Mouse (Mus musculus) cerebellum, adult 2 months (tissue): ENCODE results near the gene Frk. TPM values are rescaled to one million over a fixed set of nuclear protein-coding genes. Genes with fewer than 3 reads are reported as not detected.
"Not testable (repeated sequence)": the region's sequence is repeated elsewhere in the genome, so short reads cannot be mapped to it uniquely, and the experiment has no call there.

Experiments
- DNase-seq, 2 experiments: peaks; one replicate each; pipeline ENCODE4 v3.0.0; 2021
- H3K27ac ChIP-seq: fragments of 200-500 bp; 2 replicates; pipeline ENCODE4 v1.5.1; 2012; ENCODE audit warnings: low read length, control low read depth, inconsistent platforms; ENCODE audit not compliant: insufficient read depth
- H3K27me3 ChIP-seq: fragments of 200-500 bp; 2 replicates; pipeline ENCODE4 v1.6.1; 2012; ENCODE audit warnings: inconsistent platforms, mild to moderate bottlenecking, low read length, moderate library complexity; ENCODE audit not compliant: control insufficient read depth, insufficient read depth
- H3K4me1 ChIP-seq: fragments of 200-500 bp; 2 replicates; pipeline ENCODE4 v1.6.1; 2011; ENCODE audit warnings: low read length; ENCODE audit not compliant: control insufficient read depth, insufficient read depth
- H3K4me3 ChIP-seq: fragments of 200-500 bp; replicated peaks from 2 replicates; pipeline ENCODE3; 2011; ENCODE audit warnings: mild to moderate bottlenecking, low read depth, low read length, control low read depth; ENCODE audit not compliant: insufficient read depth
- CTCF ChIP-seq: fragments of 200-500 bp; IDR thresholded peaks from 2 replicates; pipeline ENCODE4 v1.5.1; 2011; ENCODE audit warnings: low read depth, mild to moderate bottlenecking, control low read depth, low read length, moderate library complexity, borderline replicate concordance; ENCODE audit not compliant: insufficient read depth
- POLR2A ChIP-seq: fragments of 200-500 bp; IDR thresholded peaks from 2 replicates; pipeline ENCODE4 v1.6.1; 2011; ENCODE audit warnings: low read length, control low read depth, borderline replicate concordance; ENCODE audit not compliant: insufficient read depth
- WGBS: fragments of 180-500 bp; shearing (Covaris S2); methylation state at CpG from one replicate; pipeline ENCODE4 v1.1.7; 2018; 5-methylcytosine and 5-hydroxymethylcytosine counted together
- polyA plus RNA-seq: library from polyadenylated mRNA; depleted of rRNA; stranded (reverse); fragments of >200 nt; gene quantifications from 2 replicates; pipeline ENCODE4 v1.2.3, GENCODE M21; 2012

Frk gene
- polyA plus RNA-seq, 1 experiment: 0.25 TPM

- no peak for DNase-seq
- Histone ChIP-seq H3K27ac (no peak overlapping the region), H3K4me1 (no peaks in the 10 kb centered on the region), H3K27me3 (no peaks in the 10 kb centered on the region), H3K4me3 (no peak overlapping the region)
- 78% methylated on average over 2 of the region's 2 CpGs for WGBS
- no peak for TF ChIP-seq CTCF
- no peak for TF ChIP-seq POLR2A
Observed at GRCm38 (mm10) chr10:34540687-34541086, 57.5 kb downstream of the Frk start.

- Histone ChIP-seq H3K4me3 (no peak overlapping the region), H3K27ac (no peak overlapping the region), H3K27me3 (no peaks in the 10 kb centered on the region), H3K4me1 (no peaks in the 10 kb centered on the region)
- TF ChIP-seq CTCF (no peak), POLR2A (no peak)
- DNase-seq: no peak
- 85% methylated on average over 3 of the region's 3 CpGs for WGBS
Observed at GRCm38 (mm10) chr10:34541717-34542490, 58.7 kb downstream of the Frk start.

- Histone ChIP-seq H3K4me1 (no peaks in the 10 kb centered on the region), H3K4me3 (no peak overlapping the region), H3K27ac (no peak overlapping the region), H3K27me3 (no peaks in the 10 kb centered on the region)
- TF ChIP-seq CTCF: no peak
- TF ChIP-seq POLR2A: no peak
- no peak for DNase-seq
- 73% methylated on average over 5 of the region's 5 CpGs for WGBS
Observed at GRCm38 (mm10) chr10:34550612-34551011, 67.4 kb downstream of the Frk start.

GRCm38 (mm10) chr10:34551636-34552035 lies 68.4 kb downstream of the Frk start:
- Histone ChIP-seq H3K4me3 (no peak overlapping the region), H3K4me1 (no peaks in the 10 kb centered on the region), H3K27ac (no peak overlapping the region), H3K27me3 (no peaks in the 10 kb centered on the region)
- no peak for DNase-seq
- 81% methylated on average over 5 of the region's 5 CpGs for WGBS
- TF ChIP-seq POLR2A: no peak
- TF ChIP-seq CTCF: no peak

- WGBS: 96% methylated on average over 1 of the region's 1 CpGs
- TF ChIP-seq CTCF: no peak
- TF ChIP-seq POLR2A: no peak
- no peak for DNase-seq
- Histone ChIP-seq H3K27ac (no peak overlapping the region), H3K4me1 (no peaks in the 10 kb centered on the region), H3K4me3 (no peak overlapping the region), H3K27me3 (no peaks in the 10 kb centered on the region)
Observed at GRCm38 (mm10) chr10:34563518-34564176, 80.4 kb downstream of the Frk start.

- no peak for DNase-seq
- H3K27me3 ChIP-seq: no peaks in the 10 kb centered on the region
- H3K4me3 ChIP-seq: no peak overlapping the region
- TF ChIP-seq CTCF (no peak), POLR2A (no peak)
- no peaks in the 10 kb centered on the region for H3K4me1 ChIP-seq
- no peak overlapping the region for H3K27ac ChIP-seq
Observed at GRCm38 (mm10) chr10:34615474-34615873, 132.3 kb downstream of the Frk start.

- peak in 1 of 2 experiments; percentile 1 for DNase-seq
- H3K27me3 ChIP-seq: no peaks in the 10 kb centered on the region
- H3K4me3 ChIP-seq: no peak overlapping the region
- H3K4me1 ChIP-seq: no peaks in the 10 kb centered on the region
- H3K27ac ChIP-seq: no peak overlapping the region
- peak; percentile 22; the same call in 1 of the 2 replicates for TF ChIP-seq CTCF
- TF ChIP-seq POLR2A: no peak
- 50% methylated on average over 2 of the region's 2 CpGs for WGBS
Observed at GRCm38 (mm10) chr10:34617216-34617615, 134.0 kb downstream of the Frk start.

- TF ChIP-seq CTCF: no peak
- TF ChIP-seq POLR2A: no peak
- WGBS: 82% methylated on average over 3 of the region's 3 CpGs
- no peak overlapping the region for H3K4me3 ChIP-seq
Observed at GRCm38 (mm10) chr10:34618490-34618889, 135.3 kb downstream of the Frk start.

GRCm38 (mm10) chr10:34620540-34620939 lies 137.3 kb downstream of the Frk start:
- H3K4me1 ChIP-seq: not testable (repeated sequence)
- 78% methylated on average over 8 of the region's 8 CpGs for WGBS

More at GRCm38 (mm10) chr10:34618490-34618889, 135.3 kb downstream of the Frk start:
- no peaks in the 10 kb centered on the region for H3K27me3 ChIP-seq
- H3K4me1 ChIP-seq: no peaks in the 10 kb centered on the region
- no peak for DNase-seq
- no peak overlapping the region for H3K27ac ChIP-seq

More at GRCm38 (mm10) chr10:34620540-34620939, 137.3 kb downstream of the Frk start:
- not testable (repeated sequence) for H3K27me3 ChIP-seq, H3K27ac ChIP-seq, DNase-seq, H3K4me3 ChIP-seq
